Mouse (Mus musculus): ENCODE measurements at regions not wholly inside any gene's neighbourhood (a gene's known extent, or its start where the extent isn't known, plus 50 kb on each side); places are given as distances from the start of the nearest gene placed in this dataset.
A peak's percentile ranks its signal among the peaks of the same experiment; 100 is the strongest.

DNA sequence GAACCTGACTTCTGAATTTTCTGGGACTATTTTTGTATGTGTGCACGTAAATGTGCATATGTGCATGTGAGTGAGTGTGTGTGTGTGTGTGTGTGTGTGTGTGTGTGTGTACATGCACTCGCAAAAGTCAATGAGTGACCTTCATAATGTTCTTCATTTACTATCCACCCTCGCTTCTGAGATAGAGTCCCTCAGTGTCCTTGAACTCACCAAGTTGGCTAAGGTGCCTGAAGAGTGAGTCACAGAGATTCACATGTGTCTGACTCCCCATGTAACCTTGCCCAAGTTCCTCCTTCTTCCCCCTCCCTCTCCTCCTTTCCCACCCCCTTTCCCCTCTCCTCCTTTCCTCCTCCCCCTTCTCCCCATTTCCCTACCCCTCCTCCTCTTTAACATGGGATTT is 341.6 kb downstream of the Cdh26 start:
- no peak for DNase-seq
- intact Hi-C loops (cut with DNase I): no loop called here

GRCm38 (mm10) chr2:178784822-178785589 is 354.7 kb downstream of the Cdh26 start:
- intact Hi-C loops (cut with DNase I): no loop called here

GRCm38 (mm10) chr2:178785843-178786242 is 355.5 kb downstream of the Cdh26 start:
- DNase-seq: no peak
- intact Hi-C loops (cut with DNase I): no loop called here

More at GRCm38 (mm10) chr2:178784822-178785589, 354.7 kb downstream of the Cdh26 start:
- no peak for DNase-seq

GRCm38 (mm10) chr2:178795841-178796240 is 365.5 kb downstream of the Cdh26 start:
- intact Hi-C loops (cut with DNase I): no loop called here
- no peak for DNase-seq

DNA sequence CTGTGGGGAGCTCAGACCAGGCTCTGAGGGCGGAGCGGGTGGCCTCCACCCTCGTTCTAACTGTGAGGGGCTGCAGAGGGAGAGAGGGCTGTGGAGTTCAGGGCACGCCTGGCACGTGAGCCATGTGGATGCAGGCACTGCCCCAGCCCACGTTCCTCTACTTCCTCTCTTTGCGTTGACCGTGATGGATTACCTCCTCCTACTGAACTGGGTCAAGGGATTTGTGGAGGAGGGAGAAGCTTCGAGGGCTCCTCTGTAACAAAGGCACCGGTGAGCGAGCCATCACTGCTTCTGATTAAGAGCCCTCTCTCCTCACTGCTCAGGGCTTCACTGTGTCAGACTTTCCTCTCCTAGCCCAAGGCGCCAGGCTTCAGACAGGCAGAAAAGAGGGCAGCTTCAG is 371.1 kb downstream of the Cdh26 start:
- intact Hi-C loops (cut with DNase I): no loop called here
- DNase-seq: no peak

DNA sequence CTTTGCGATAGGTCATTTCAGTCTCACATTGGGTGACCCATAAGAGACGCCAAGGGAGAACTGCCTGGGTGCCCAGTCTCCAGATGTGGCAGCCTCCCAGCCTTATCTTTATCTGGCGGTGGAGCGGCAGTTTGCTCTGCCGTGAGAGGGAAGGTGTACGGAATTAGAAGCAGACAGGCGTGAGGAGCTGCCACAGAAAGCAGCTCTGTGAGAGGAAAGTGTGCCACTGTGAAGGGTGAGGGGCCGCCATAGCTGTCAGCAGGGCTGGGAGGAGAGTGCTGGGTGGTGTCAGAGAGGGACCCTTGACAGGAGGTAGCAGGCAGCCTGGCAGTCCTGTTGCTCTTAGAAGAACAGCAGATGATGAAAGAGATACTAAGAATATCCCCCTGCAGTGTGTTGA is 375.0 kb downstream of the Cdh26 start:
- intact Hi-C loops (cut with DNase I): no loop called here
- peak; percentile 15 to 44 for DNase-seq

GRCm38 (mm10) chr2:178821552-178821951 is 391.2 kb downstream of the Cdh26 start:
- intact Hi-C loops (cut with DNase I): no loop called here
- no peak for DNase-seq

- no peak for DNase-seq
- intact Hi-C loops (cut with DNase I): no loop called here
Observed at GRCm38 (mm10) chr2:178830313-178830712, 400.0 kb downstream of the Cdh26 start.

DNA sequence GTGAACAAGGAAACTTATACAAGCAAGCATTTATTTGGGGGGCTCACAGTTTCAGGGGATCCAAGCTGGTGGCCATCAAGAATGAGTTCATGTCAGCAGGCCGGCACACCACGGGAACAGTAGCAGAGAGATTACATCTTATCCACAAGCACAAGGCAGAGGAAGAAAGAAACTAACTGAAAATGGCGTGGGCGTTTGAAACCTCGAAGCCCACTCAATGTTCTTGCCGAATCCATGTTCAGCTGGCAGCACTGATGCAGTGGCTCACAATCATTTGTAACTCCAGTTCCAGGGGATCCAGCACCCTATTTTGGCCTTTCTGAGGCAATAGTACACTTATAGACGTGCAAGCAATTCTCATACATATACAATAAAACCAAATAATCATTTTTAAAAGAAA is 404.7 kb downstream of the Cdh26 start:
- no peak for DNase-seq

GRCm38 (mm10) chr2:178838571-178838970 is 408.2 kb downstream of the Cdh26 start:
- no peak for DNase-seq
- intact Hi-C loops (cut with DNase I): loop anchor here (2.0 kb wide), 1 partner anchor 32 kb away; no protein-coding TSS in a partner anchor

More for the DNA sequence above, 404.7 kb downstream of the Cdh26 start:
- intact Hi-C loops (cut with DNase I): no loop called here

GRCm38 (mm10) chr2:178840975-178841374 is 410.6 kb downstream of the Cdh26 start:
- DNase-seq: peak; percentile 65 to 76
- intact Hi-C loops (cut with DNase I): no loop called here

- intact Hi-C loops (cut with DNase I): no loop called here
- no peak for DNase-seq
Observed at GRCm38 (mm10) chr2:178842595-178842994, 412.3 kb downstream of the Cdh26 start.

DNA sequence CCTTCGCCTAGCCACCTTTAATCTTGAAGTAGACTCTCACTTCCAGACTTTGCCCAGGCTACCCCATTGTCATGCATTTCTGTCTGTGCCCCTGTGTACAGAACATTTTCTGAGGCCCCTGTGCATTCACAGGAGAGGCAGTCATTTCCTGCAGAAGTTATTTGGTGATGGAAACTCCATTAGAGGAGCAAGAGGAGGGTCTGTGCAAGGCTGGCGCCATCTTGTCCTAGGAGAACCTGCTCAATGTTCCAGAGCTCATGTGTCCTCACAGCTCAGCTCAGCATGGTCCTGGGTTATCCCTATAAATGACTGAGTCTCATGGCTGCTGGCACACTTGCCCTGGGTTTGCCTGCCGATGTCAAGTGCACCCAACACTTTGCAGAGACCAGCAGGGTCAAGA is 413.1 kb downstream of the Cdh26 start:
- DNase-seq: no peak
- intact Hi-C loops (cut with DNase I): no loop called here

DNA sequence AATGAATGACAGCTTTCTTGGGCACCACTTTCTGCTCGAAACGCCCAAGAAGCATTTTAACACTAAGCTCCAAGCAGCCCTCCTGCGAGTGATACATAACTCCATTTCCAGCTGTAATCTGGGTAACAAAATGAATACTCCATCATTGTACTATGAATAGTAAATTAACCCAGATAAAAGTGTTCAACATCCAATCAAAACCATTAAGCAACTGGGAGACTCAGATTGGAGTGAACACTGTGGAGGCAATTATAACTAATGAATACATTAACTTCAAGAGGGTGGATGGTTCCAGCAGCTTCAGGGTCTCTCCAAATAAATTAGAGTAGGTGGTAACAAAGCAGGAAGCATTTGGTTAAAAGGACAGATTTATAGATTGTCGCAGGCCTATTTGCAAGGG is 414.2 kb downstream of the Cdh26 start:
- intact Hi-C loops (cut with DNase I): no loop called here
- DNase-seq: no peak

DNA sequence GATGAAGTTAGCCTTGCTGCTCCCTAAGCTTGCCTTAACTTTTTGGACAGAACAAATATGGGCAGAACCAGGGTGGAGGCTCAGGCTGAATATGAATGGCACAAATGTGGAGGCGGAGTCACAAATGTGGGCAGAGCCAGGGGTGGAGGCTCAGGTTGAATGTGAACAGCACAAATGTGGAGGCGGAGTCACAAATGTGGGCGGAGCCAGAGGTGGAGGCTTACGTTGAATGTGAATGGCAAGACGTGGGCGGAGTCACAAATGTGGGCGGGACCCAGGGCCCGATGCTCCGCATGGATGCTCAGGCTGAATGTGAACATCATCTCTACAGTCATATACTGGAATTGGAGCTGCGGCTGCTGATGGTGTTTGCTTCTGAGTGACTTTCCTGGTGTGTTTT is 420.0 kb downstream of the Cdh26 start:
- DNase-seq: no peak
- intact Hi-C loops (cut with DNase I): no loop called here

DNA sequence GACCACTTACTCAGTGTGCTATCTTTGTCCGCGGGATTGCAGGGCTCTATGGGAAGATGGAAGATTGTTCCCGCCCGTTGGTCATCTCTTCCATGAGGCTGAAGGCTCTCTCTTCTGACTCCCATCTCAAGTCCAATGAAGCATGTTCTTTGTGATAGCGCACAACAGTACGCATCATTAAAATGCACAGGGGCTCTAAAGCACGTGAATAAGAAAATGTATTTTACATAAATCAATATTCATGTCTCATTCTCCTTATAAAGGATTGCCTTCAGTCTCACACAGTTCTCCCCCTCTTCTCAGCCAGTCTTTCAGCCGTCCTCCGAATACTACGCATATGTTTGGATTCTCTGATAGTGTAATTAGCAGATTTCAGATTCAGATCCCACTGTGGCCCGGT is 420.4 kb downstream of the Cdh26 start:
- intact Hi-C loops (cut with DNase I): no loop called here
- DNase-seq: no peak

DNA sequence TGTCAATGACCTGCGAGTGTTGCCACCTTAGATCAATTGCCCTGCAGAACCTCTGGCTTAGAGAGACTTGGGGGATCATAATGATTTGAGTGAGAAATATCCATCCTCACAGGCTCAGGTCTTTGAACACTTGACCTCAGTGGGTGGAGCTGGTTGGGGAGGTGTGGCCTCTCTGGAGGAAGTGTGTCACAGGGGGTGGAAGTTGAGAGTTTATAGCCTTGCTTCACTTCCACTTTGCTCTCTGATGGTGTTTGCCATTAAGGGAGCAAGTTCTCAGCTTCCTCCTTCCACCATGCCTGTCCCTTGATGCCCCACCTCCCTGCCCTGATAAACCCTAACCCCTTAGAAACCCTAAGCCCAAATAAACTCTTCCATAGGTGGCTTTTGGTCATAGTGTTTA is 423.7 kb downstream of the Cdh26 start:
- DNase-seq: no peak
- intact Hi-C loops (cut with DNase I): no loop called here

- no peak for DNase-seq
- intact Hi-C loops (cut with DNase I): no loop called here
Observed at GRCm38 (mm10) chr2:178854760-178855159, 424.4 kb downstream of the Cdh26 start.

DNA sequence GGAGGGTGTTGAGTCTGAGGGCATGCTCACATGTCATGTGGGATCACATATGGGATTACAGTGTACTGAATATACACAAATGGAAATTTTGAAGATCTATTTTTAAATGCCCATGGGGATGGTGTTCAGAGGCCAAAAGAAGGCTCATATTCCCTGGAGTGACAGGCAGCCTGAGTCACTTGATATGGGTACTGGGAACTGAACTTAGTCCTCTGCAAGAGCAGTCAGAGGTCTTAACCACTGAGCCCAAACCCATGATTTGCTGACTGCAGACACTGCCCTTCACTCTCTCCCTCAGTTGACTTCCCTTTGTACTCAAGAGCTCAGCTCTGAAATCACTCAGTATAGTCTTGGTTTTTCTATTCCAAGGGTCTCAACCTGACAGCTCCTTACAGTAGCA is 432.3 kb downstream of the Cdh26 start:
- DNase-seq: no peak
- intact Hi-C loops (cut with DNase I): no loop called here

GRCm38 (mm10) chr2:178867086-178867485 is 436.8 kb downstream of the Cdh26 start:
- intact Hi-C loops (cut with DNase I): no loop called here
- peak in 1 of 2 experiments; percentile 21 for DNase-seq

DNA sequence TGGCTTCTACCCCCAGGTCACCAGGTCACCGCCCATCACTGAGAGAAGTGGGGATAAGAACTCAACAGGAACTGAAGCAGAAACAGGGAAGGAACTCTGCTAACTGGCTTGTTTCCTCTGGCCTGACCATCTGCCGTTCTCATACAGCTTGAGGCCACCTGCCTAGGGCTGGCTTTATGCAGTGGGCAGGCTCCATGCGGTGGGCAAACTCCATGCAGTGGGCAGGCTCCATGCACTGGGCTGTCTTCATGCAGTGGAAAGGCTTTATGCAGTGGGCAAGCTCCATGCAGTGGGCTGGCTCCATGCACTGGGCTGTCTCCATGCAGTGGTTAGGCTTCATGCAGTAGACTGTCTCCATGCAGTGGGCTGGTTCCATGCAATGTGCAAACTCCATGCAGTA is 438.8 kb downstream of the Cdh26 start:
- DNase-seq: no peak
- intact Hi-C loops (cut with DNase I): no loop called here

GRCm38 (mm10) chr2:178878436-178878835 is 448.1 kb downstream of the Cdh26 start:
- DNase-seq: no peak
- intact Hi-C loops (cut with DNase I): no loop called here

GRCm38 (mm10) chr2:178885686-178886085 is 455.4 kb downstream of the Cdh26 start:
- intact Hi-C loops (cut with DNase I): loop anchor here (5.0 kb wide), 2 partner anchors 128 to 258 kb away; no protein-coding TSS in a partner anchor
- peak; percentile 16 to 32 for DNase-seq

All from heart, postnatal 36 days (tissue).